In the genomic region with DNA sequence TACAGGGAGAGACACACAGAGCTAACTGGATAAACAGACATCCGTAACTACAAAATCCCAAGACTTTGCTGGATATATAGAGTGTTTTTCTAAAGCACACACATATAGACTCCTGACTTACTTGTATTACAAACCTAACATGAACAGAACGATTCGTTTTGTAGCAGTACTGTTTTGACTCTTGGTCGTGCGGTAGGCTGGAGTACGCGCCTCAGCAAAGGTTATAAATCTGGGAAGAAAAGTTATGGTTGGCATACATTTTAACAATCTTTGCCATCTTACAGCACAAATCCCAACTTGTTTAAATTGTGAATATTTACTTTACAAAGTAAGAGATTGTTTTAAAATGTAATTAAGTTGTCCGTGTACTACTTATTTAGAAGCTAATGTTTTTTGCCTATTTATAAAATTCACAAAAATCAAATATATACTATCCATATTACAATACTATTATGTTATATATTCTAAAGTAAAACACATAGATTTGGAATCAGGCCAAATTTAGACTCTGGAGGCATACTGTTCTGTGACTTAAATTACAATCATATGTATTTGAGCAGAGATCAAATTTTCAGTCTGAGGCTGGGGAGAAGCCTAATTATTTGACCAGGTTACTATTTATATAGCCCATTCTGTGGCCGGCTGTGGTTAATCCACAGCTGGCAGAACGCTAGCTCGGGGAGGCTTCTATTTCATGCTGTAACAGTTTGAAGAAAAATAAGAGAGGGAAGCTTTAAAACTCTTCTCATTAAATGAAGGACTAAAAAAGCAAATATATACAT, we compare ENCODE assay signal across 27 mouse cellular contexts.
DNase-seq lines count a peak whose midpoint lies in the region; ATAC-seq and TF ChIP-seq lines count a peak whose summit lies in the region.
"Had no signal": no experiment of that assay in that cellular context is flagged by ENCODE, and none has a peak within 500 bp of the region (broad histone marks: within the 10 kb centered on the region; RNA-seq: fewer than 3 reads in every experiment).

No protein-coding gene starts in this region.

- 51% methylated on average over 11 of the region's 11 CpGs for WGBS in embryonic facial prominence, embryonic 11.5 days
- WGBS in embryonic facial prominence, embryonic 10.5 days: 72% methylated on average over 11 of the region's 11 CpGs
- WGBS in lung, embryonic 14.5 days: 63% methylated on average over 11 of the region's 11 CpGs
- WGBS in limb, embryonic 11.5 days: 54% methylated on average over 11 of the region's 11 CpGs
- 73% methylated on average over 11 of the region's 11 CpGs for WGBS in forebrain, embryonic 16.5 days
- WGBS in intestine, embryonic 16.5 days: 64% methylated on average over 11 of the region's 11 CpGs

- no peaks in the 10 kb centered on the region for H3K27me3 ChIP-seq in embryonic facial prominence, embryonic 11.5 days (ENCODE audit: control insufficient read depth, insufficient read depth, low read length)
- no peaks in the 10 kb centered on the region for H3K27me3 ChIP-seq in embryonic facial prominence, embryonic 10.5 days (replicated peaks; ENCODE audit: low read depth, poor library complexity, severe bottlenecking)
- no peaks in the 10 kb centered on the region for H3K27me3 ChIP-seq in lung, embryonic 14.5 days (ENCODE audit: insufficient read depth, low read length)
- H3K27me3 ChIP-seq in limb, embryonic 11.5 days (ENCODE audit: control insufficient read depth, insufficient read depth, low read length): no peaks in the 10 kb centered on the region
- H3K27me3 ChIP-seq in forebrain, embryonic 16.5 days (replicated peaks; ENCODE audit: control insufficient read depth, insufficient read depth, low read length): no peaks in the 10 kb centered on the region
- H3K27me3 ChIP-seq in intestine, embryonic 16.5 days (replicated peaks; ENCODE audit: control insufficient read depth, insufficient read depth, low read length): no peaks in the 10 kb centered on the region
- H3K27me3 ChIP-seq: forebrain, embryonic 13.5 days; hindbrain, embryonic 15.5 days; liver, embryonic 13.5 days; megakaryocyte, embryonic 14.5 days; midbrain, embryonic 13.5 days; neural tube, embryonic 13.5 days; stomach, embryonic 15.5 days had no signal

- no peaks in the 10 kb centered on the region for H3K4me1 ChIP-seq in embryonic facial prominence, embryonic 11.5 days (ENCODE audit: control insufficient read depth, insufficient read depth, low read length)
- H3K4me1 ChIP-seq in embryonic facial prominence, embryonic 10.5 days: peaks cover 21% of the 10 kb centered on the region
- H3K4me1 ChIP-seq in lung, embryonic 14.5 days (ENCODE audit: insufficient read depth): no peaks in the 10 kb centered on the region; the same call in none of the 2 replicates
- peaks cover 12% of the 10 kb centered on the region for H3K4me1 ChIP-seq in limb, embryonic 11.5 days (ENCODE audit: control insufficient read depth, insufficient read depth, low read length)
- 0 out of 2 replicates have a peak, but pooled peaks cover 2% of the 10 kb centered on the region for H3K4me1 ChIP-seq in forebrain, embryonic 16.5 days (replicated peaks; ENCODE audit: control insufficient read depth, insufficient read depth, low read length)
- no peaks in the 10 kb centered on the region for H3K4me1 ChIP-seq in intestine, embryonic 16.5 days (ENCODE audit: control insufficient read depth, insufficient read depth, low read length)
- H3K4me1 ChIP-seq: forebrain, embryonic 13.5 days; hindbrain, embryonic 15.5 days; midbrain, embryonic 13.5 days; neural tube, embryonic 13.5 days; stomach, embryonic 15.5 days had no signal

- DNase-seq in embryonic facial prominence, embryonic 11.5 days (ENCODE audit: low spot score): peak; percentile 70
- DNase-seq in embryonic facial prominence, embryonic 10.5 days (ENCODE audit: low spot score): no peak
- DNase-seq in lung, embryonic 14.5 days: peak; percentile 14
- DNase-seq in lung, postnatal 14 days: no peak
- peak; percentile 37 for DNase-seq in limb, embryonic 11.5 days (ENCODE audit: low spot score)
- no peak for DNase-seq in ovary, postnatal 36 days (ENCODE audit: low spot score)
- DNase-seq: cerebellum, adult 11-12 months; cerebellum, postnatal 14 days; gastrocnemius, postnatal 36 days; heart, postnatal 36 days; kidney, adult 8-10 months; kidney, postnatal 10 days; liver, embryonic 13.5 days; lung, adult 2 months; lung, postnatal 36 days; right cerebral cortex, postnatal 4 days; thymus, postnatal 25 days had no signal

- 0 out of 2 replicates have a peak, but pooled peaks have one; percentile 34 for ATAC-seq in embryonic facial prominence, embryonic 11.5 days (replicated peaks; ENCODE audit: insufficient number of reproducible peaks, low FRiP score, low TSS enrichment, low read depth)
- no peak for ATAC-seq in lung, embryonic 14.5 days (ENCODE audit: insufficient read depth)
- ATAC-seq in limb, embryonic 11.5 days (ENCODE audit: insufficient number of reproducible peaks, low FRiP score, low TSS enrichment, low read depth): peak; percentile 17; the same call in 1 of the 2 replicates
- ATAC-seq in forebrain, embryonic 16.5 days: no peak
- no peak for ATAC-seq in intestine, embryonic 16.5 days
- ATAC-seq: CD4-positive, CD25-positive, alpha-beta regulatory T cell, adult 4 months; forebrain, embryonic 13.5 days; midbrain, embryonic 13.5 days had no signal

- peak overlapping the region; percentile 56; the same call in 1 of the 2 replicates for H3K27ac ChIP-seq in embryonic facial prominence, embryonic 11.5 days (replicated peaks; ENCODE audit: low read depth, low read length)
- H3K27ac ChIP-seq in embryonic facial prominence, embryonic 10.5 days (replicated peaks): no peak overlapping the region
- no peak overlapping the region for H3K27ac ChIP-seq in lung, embryonic 14.5 days (ENCODE audit: low read depth)
- peak overlapping the region; percentile 42; the same call in 1 of the 2 replicates for H3K27ac ChIP-seq in limb, embryonic 11.5 days (replicated peaks; ENCODE audit: low read depth, low read length)
- H3K27ac ChIP-seq in forebrain, embryonic 16.5 days (ENCODE audit: low read length): no peak overlapping the region
- no peak overlapping the region for H3K27ac ChIP-seq in intestine, embryonic 16.5 days (ENCODE audit: low read length)
- H3K27ac ChIP-seq: forebrain, embryonic 13.5 days; hindbrain, embryonic 15.5 days; left cerebral cortex, adult 2 months; liver, embryonic 13.5 days; midbrain, embryonic 13.5 days; neural tube, embryonic 13.5 days; stomach, embryonic 15.5 days had no signal

- TF ChIP-seq CTCF in lung, embryonic 14.5 days (IDR thresholded peaks at IDR 0.05; ENCODE audit: low read depth): no peak

- no peak overlapping the region for H3K4me3 ChIP-seq in embryonic facial prominence, embryonic 11.5 days (ENCODE audit: low read depth, low read length)
- no peak overlapping the region for H3K4me3 ChIP-seq in embryonic facial prominence, embryonic 10.5 days
- no peak overlapping the region for H3K4me3 ChIP-seq in lung, embryonic 14.5 days (ENCODE audit: low read depth, low read length)
- no peak overlapping the region for H3K4me3 ChIP-seq in limb, embryonic 11.5 days (ENCODE audit: low read depth, low read length)
- no peak overlapping the region for H3K4me3 ChIP-seq in forebrain, embryonic 16.5 days (replicated peaks; ENCODE audit: low read length)
- no peak overlapping the region for H3K4me3 ChIP-seq in intestine, embryonic 16.5 days (ENCODE audit: low read length)
- H3K4me3 ChIP-seq: forebrain, embryonic 13.5 days; hindbrain, embryonic 15.5 days; left cerebral cortex, adult 2 months; liver, embryonic 13.5 days; megakaryocyte, embryonic 14.5 days; midbrain, embryonic 13.5 days; neural tube, embryonic 13.5 days; stomach, embryonic 15.5 days had no signal

- no peak overlapping the region for H3K9ac ChIP-seq in embryonic facial prominence, embryonic 11.5 days (replicated peaks; ENCODE audit: low read length)
- H3K9ac ChIP-seq in lung, embryonic 14.5 days: no peak overlapping the region
- no peak overlapping the region for H3K9ac ChIP-seq in limb, embryonic 11.5 days (ENCODE audit: low read length)
- no peak overlapping the region for H3K9ac ChIP-seq in forebrain, embryonic 16.5 days (replicated peaks; ENCODE audit: low read depth, low read length)
- no peak overlapping the region for H3K9ac ChIP-seq in intestine, embryonic 16.5 days (ENCODE audit: low read depth, low read length)
- H3K9ac ChIP-seq: forebrain, embryonic 13.5 days; hindbrain, embryonic 15.5 days; liver, embryonic 13.5 days; midbrain, embryonic 13.5 days; neural tube, embryonic 13.5 days; stomach, embryonic 15.5 days had no signal

- H3K4me2 ChIP-seq in embryonic facial prominence, embryonic 11.5 days (ENCODE audit: low read depth, low read length): no peak overlapping the region
- H3K4me2 ChIP-seq in lung, embryonic 14.5 days: no peak overlapping the region
- H3K4me2 ChIP-seq in limb, embryonic 11.5 days (ENCODE audit: low read depth, severe bottlenecking): no peak overlapping the region
- no peak overlapping the region for H3K4me2 ChIP-seq in forebrain, embryonic 16.5 days (ENCODE audit: low read length)
- H3K4me2 ChIP-seq in intestine, embryonic 16.5 days (ENCODE audit: low read depth, low read length): no peak overlapping the region
- H3K4me2 ChIP-seq: forebrain, embryonic 13.5 days; hindbrain, embryonic 15.5 days; liver, embryonic 13.5 days; midbrain, embryonic 13.5 days; neural tube, embryonic 13.5 days; stomach, embryonic 15.5 days had no signal

- H3K9me3 ChIP-seq in embryonic facial prominence, embryonic 11.5 days (replicated peaks; ENCODE audit: control insufficient read depth, low read length): no peaks in the 10 kb centered on the region
- H3K9me3 ChIP-seq in embryonic facial prominence, embryonic 10.5 days: no peaks in the 10 kb centered on the region
- no peaks in the 10 kb centered on the region for H3K9me3 ChIP-seq in lung, embryonic 14.5 days (ENCODE audit: low read depth, low read length)
- no peaks in the 10 kb centered on the region for H3K9me3 ChIP-seq in limb, embryonic 11.5 days (ENCODE audit: control insufficient read depth, low read length)
- no peaks in the 10 kb centered on the region for H3K9me3 ChIP-seq in forebrain, embryonic 16.5 days (ENCODE audit: control insufficient read depth, low read length)
- no peaks in the 10 kb centered on the region for H3K9me3 ChIP-seq in intestine, embryonic 16.5 days (ENCODE audit: control insufficient read depth, low read length)
- H3K9me3 ChIP-seq: forebrain, embryonic 13.5 days; hindbrain, embryonic 15.5 days; liver, embryonic 13.5 days; megakaryocyte, embryonic 14.5 days; midbrain, embryonic 13.5 days; neural tube, embryonic 13.5 days; stomach, embryonic 15.5 days had no signal

- H3K36me3 ChIP-seq in embryonic facial prominence, embryonic 11.5 days (replicated peaks; ENCODE audit: control insufficient read depth, insufficient read depth, low read depth, low read length): no peaks in the 10 kb centered on the region
- no peaks in the 10 kb centered on the region for H3K36me3 ChIP-seq in embryonic facial prominence, embryonic 10.5 days (replicated peaks)
- no peaks in the 10 kb centered on the region for H3K36me3 ChIP-seq in lung, embryonic 14.5 days (ENCODE audit: insufficient read depth)
- H3K36me3 ChIP-seq in limb, embryonic 11.5 days (ENCODE audit: control insufficient read depth, insufficient read depth, low read length): no peaks in the 10 kb centered on the region
- H3K36me3 ChIP-seq in forebrain, embryonic 16.5 days (ENCODE audit: control insufficient read depth, insufficient read depth): no peaks in the 10 kb centered on the region
- no peaks in the 10 kb centered on the region for H3K36me3 ChIP-seq in intestine, embryonic 16.5 days (ENCODE audit: control insufficient read depth, insufficient read depth, low read length)
- H3K36me3 ChIP-seq: hindbrain, embryonic 15.5 days; midbrain, embryonic 13.5 days; neural tube, embryonic 13.5 days; stomach, embryonic 15.5 days had no signal

Comparison
In these comparisons a context has a peak if more than half of its experiments do, and no peak if none do; other contexts are left out.
1. DNase-seq: peak in embryonic facial prominence, embryonic 11.5 days (single experiment), lung, embryonic 14.5 days (single experiment) and limb, embryonic 11.5 days (single experiment); none in embryonic facial prominence, embryonic 10.5 days (single experiment), lung, postnatal 14 days (single experiment) and ovary, postnatal 36 days (single experiment).
2. H3K27ac ChIP-seq: peak in embryonic facial prominence, embryonic 11.5 days (single experiment) and limb, embryonic 11.5 days (single experiment); none in embryonic facial prominence, embryonic 10.5 days (single experiment), lung, embryonic 14.5 days (single experiment), forebrain, embryonic 16.5 days (single experiment) and intestine, embryonic 16.5 days (single experiment).
3. ATAC-seq: peak in embryonic facial prominence, embryonic 11.5 days (single experiment) and limb, embryonic 11.5 days (single experiment); none in lung, embryonic 14.5 days (single experiment), forebrain, embryonic 16.5 days (single experiment) and intestine, embryonic 16.5 days (single experiment).